Mouse (Mus musculus) neural tube, embryonic 13.5 days (tissue): ENCODE data around the gene Eps8l1. TPM values are rescaled to one million over a fixed set of nuclear protein-coding genes. Genes with fewer than 3 reads are reported as not detected.
"Not testable (repeated sequence)": the region's sequence is repeated elsewhere in the genome, so short reads cannot be mapped to it uniquely, and the experiment has no call there.

Experiments
- ATAC-seq: fragments of 200-750 bp; cut with Nextera tagmentation; 2 replicates; pipeline ENCODE4 v1.8.0; 2017; ENCODE audit warnings: low read depth, mild to moderate bottlenecking, moderate TSS enrichment, moderate library complexity
- H3K27ac ChIP-seq: fragments of 300-500 bp; sonication (generic); replicated peaks from 2 replicates; pipeline ENCODE4 v1.5.1; 2015; ENCODE audit warnings: moderate library complexity, mild to moderate bottlenecking, inconsistent platforms
- H3K27me3 ChIP-seq: fragments of 300-500 bp; sonication (generic); 2 replicates; pipeline ENCODE4 v1.6.1; 2015; ENCODE audit warnings: mild to moderate bottlenecking, inconsistent platforms
- H3K36me3 ChIP-seq: fragments of 300-500 bp; sonication (generic); 2 replicates; pipeline ENCODE4 v1.6.1; 2015; ENCODE audit warnings: mild to moderate bottlenecking, inconsistent platforms
- H3K4me1 ChIP-seq: fragments of 300-500 bp; sonication (generic); replicated peaks from 2 replicates; pipeline ENCODE4 v1.6.1; 2015; ENCODE audit warnings: inconsistent platforms
- H3K4me2 ChIP-seq: fragments of 300-500 bp; sonication (generic); 2 replicates; pipeline ENCODE4 v1.6.1; 2015; ENCODE audit warnings: inconsistent platforms, mild to moderate bottlenecking, moderate library complexity
- H3K4me3 ChIP-seq: fragments of 300-500 bp; sonication (generic); 2 replicates; pipeline ENCODE4 v1.5.1; 2015; ENCODE audit warnings: mild to moderate bottlenecking, inconsistent platforms
- H3K9ac ChIP-seq: fragments of 300-500 bp; sonication (generic); 2 replicates; pipeline ENCODE4 v1.6.1; 2015; ENCODE audit warnings: moderate library complexity, mild to moderate bottlenecking, inconsistent platforms
- H3K9me3 ChIP-seq: fragments of 300-500 bp; sonication (generic); 2 replicates; pipeline ENCODE4 v1.6.1; 2016; ENCODE audit warnings: inconsistent platforms
- WGBS: fragments of 180-500 bp; shearing (Covaris S2); methylation state at CpG from one replicate; pipeline ENCODE4 v1.1.7; 2015; 5-methylcytosine and 5-hydroxymethylcytosine counted together
- polyA plus RNA-seq: library from polyadenylated mRNA; unstranded; fragments of >200 nt; fragmentation: Nextera tagmentation; extraction: Ambion mirVana; gene quantifications from 2 replicates; pipeline ENCODE4 v1.2.1, GENCODE M21; 2015

The Eps8l1 gene
- 12.1 and 12.9 TPM in 2 replicates for polyA plus RNA-seq

GRCm38 (mm10) chr7:4460576-4461434, at the start of gene Eps8l1:
TSS of gene Eps8l1 (plus strand) at chr7:4460674.
- WGBS, result 59% methylated on average over 14 of the region's 16 CpGs
- Histone ChIP-seq H3K9me3 (no peaks in the 10 kb centered on the region), H3K4me2 (peak within 1 kb of the TSS; percentile 44), H3K4me3 (peak within 1 kb of the TSS; percentile 29), H3K27me3 (peaks cover 8% of the 10 kb centered on the region; the same call in 1 of the 2 replicates), H3K27ac (peak within 1 kb of the TSS; percentile 54), H3K36me3 (no peaks in the 10 kb centered on the region), H3K4me1 (no peaks in the 10 kb centered on the region), H3K9ac (peak within 1 kb of the TSS; percentile 57)
- peak; percentile 40; the same call in 1 of the 2 replicates for ATAC-seq

DNA sequence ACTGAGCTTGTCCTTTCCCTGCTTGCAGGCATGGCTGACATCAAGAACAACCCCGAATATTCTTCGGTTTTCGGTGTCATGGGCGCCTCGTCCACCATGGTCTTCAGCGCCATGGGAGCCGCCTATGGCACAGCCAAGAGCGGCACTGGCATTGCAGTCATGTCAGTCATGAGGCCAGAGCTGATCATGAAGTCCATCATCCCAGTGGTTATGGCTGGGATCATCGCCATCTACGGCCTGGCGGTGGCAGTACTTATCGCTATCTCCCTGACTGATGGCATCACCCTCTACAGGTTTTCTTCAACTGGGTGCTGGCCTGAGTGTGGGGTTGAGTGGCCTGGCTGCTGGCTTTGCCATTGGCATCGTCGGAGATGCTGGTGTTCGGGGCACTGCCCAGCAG, 48.1 kb upstream of the Eps8l1 start:
- H3K4me1 ChIP-seq, H3K4me2 ChIP-seq, H3K9me3 ChIP-seq, H3K36me3 ChIP-seq, H3K9ac ChIP-seq, ATAC-seq, H3K4me3 ChIP-seq, H3K27ac ChIP-seq, H3K27me3 ChIP-seq: not testable (repeated sequence)
- 97% methylated on average over 15 of the region's 15 CpGs for WGBS

- Histone ChIP-seq H3K27me3 (no peaks in the 10 kb centered on the region), H3K4me1 (no peaks in the 10 kb centered on the region), H3K4me3 (no peak overlapping the region), H3K36me3 (peaks cover 17% of the 10 kb centered on the region), H3K9me3 (no peaks in the 10 kb centered on the region), H3K27ac (no peak overlapping the region), H3K4me2 (no peak overlapping the region), H3K9ac (no peak overlapping the region)
- ATAC-seq, result no peak
- 89% methylated on average over 6 of the region's 6 CpGs for WGBS
These were observed 40.8 kb upstream of the Eps8l1 start for GRCm38 (mm10) chr7:4419681-4420080.

GRCm38 (mm10) chr7:4420230-4420629, 40.2 kb upstream of the Eps8l1 start:
- Histone ChIP-seq H3K27ac (no peak overlapping the region), H3K27me3 (no peaks in the 10 kb centered on the region), H3K9me3 (no peaks in the 10 kb centered on the region), H3K4me1 (no peaks in the 10 kb centered on the region), H3K4me2 (no peak overlapping the region), H3K36me3 (peaks cover 22% of the 10 kb centered on the region), H3K4me3 (no peak overlapping the region), H3K9ac (no peak overlapping the region)
- ATAC-seq, result no peak
- WGBS, result 68% methylated on average over 4 of the region's 4 CpGs

DNA sequence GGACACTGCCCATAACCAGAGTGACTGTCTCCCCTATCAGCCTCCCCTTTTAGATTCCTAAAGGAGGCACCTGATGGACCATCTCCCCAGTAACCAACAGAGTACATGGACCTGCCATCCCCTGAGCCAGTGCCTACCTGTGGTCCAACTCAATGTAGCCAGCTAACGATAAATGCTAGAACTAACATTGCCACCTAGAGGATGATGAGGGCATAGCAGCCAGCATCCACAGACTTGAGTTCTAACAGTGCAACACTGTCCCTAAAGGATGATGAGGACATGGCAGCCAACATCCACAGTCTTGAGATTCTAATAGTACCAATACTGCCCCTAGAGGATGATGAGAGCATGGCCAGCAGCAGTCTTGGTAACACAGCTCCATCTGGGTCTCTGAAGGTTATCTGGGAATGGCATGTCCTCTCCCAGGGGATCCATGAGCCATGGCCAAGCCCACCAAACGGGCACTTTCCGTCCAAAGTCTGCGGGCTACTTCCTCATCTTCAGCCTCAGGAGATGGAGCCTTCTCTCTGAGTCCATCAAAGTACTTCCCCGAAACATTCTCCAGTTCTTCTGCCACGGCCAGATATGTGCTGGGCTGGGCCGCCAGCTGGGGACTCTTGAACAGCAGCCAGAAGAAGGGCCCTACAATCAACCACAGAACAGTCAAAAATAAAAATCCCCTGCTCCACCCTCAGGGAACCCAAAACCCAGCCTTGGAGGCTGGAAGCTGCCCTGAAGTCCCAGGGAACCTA, 33.1 kb upstream of the Eps8l1 start:
- H3K27ac ChIP-seq, result no peak overlapping the region
- no peak overlapping the region for H3K4me2 ChIP-seq
- no peaks in the 10 kb centered on the region for H3K27me3 ChIP-seq
- peak; percentile 87 for ATAC-seq
- H3K4me1 ChIP-seq, result no peaks in the 10 kb centered on the region
- no peak overlapping the region for H3K9ac ChIP-seq
- H3K9me3 ChIP-seq, result no peaks in the 10 kb centered on the region
- WGBS, result 71% methylated on average over 7 of the region's 7 CpGs
- no peak overlapping the region for H3K4me3 ChIP-seq
- H3K36me3 ChIP-seq, result peaks cover 88% of the 10 kb centered on the region

- WGBS, result 92% methylated on average over 9 of the region's 9 CpGs
- no peak overlapping the region for H3K27ac ChIP-seq
- no peak overlapping the region for H3K9ac ChIP-seq
- no peak for ATAC-seq
- no peaks in the 10 kb centered on the region for H3K4me1 ChIP-seq
- H3K4me2 ChIP-seq, result no peak overlapping the region
- H3K27me3 ChIP-seq, result no peaks in the 10 kb centered on the region
- peaks cover 95% of the 10 kb centered on the region for H3K36me3 ChIP-seq
- no peak overlapping the region for H3K4me3 ChIP-seq
- H3K9me3 ChIP-seq, result no peaks in the 10 kb centered on the region
These were observed 30.1 kb upstream of the Eps8l1 start for GRCm38 (mm10) chr7:4430246-4430844.

DNA sequence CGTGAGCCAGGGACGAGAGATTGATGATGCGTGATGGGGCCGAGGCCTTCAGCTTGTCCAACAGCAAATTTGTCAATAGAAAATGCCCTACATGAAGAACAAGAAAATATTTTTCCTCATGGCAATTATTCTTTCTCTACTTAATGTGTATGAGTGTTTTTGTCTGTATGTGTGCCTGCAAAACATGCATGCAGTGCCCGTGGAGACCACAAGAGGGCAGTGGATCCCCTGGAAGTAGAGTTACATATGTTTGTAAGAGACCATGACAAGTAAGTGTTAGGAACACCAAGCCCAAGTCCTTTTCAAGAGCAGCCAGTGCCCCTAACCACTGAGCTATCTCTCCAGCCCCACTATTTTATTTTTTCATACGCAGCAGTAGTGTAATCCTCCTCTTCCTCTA, 28.9 kb upstream of the Eps8l1 start:
- H3K27ac ChIP-seq, result no peak overlapping the region
- H3K9me3 ChIP-seq, result no peaks in the 10 kb centered on the region
- no peaks in the 10 kb centered on the region for H3K27me3 ChIP-seq
- ATAC-seq, result no peak
- WGBS, result 81% methylated on average over 6 of the region's 6 CpGs
- H3K36me3 ChIP-seq, result peaks cover 95% of the 10 kb centered on the region
- no peak overlapping the region for H3K4me3 ChIP-seq
- H3K4me1 ChIP-seq, result no peaks in the 10 kb centered on the region
- H3K9ac ChIP-seq, result no peak overlapping the region
- H3K4me2 ChIP-seq, result no peak overlapping the region

DNA sequence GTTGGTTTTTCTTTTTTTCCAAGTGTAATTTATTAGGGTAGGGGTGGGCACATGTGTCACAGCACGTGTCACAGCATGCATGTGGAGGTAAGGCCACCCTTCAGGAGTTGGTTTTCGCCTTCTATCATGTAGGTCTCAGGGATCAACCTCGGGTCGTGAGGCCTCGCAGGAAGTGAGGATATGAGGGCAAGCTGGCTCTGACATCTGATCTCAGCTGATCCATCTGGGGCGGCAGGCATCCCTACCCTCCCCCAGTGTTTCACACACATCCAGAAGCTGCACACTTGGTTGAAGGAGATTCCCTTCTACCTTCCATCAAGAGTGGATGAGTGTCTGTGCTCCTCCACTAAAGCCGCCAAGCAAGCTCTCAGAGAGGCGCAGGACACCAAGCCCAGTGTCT, 28.4 kb upstream of the Eps8l1 start:
- H3K4me2 ChIP-seq, result no peak overlapping the region
- H3K27me3 ChIP-seq, result no peaks in the 10 kb centered on the region
- no peak overlapping the region for H3K4me3 ChIP-seq
- H3K4me1 ChIP-seq, result no peaks in the 10 kb centered on the region
- no peaks in the 10 kb centered on the region for H3K9me3 ChIP-seq
- no peak overlapping the region for H3K9ac ChIP-seq
- WGBS, result 94% methylated on average over 8 of the region's 8 CpGs
- H3K27ac ChIP-seq, result no peak overlapping the region
- ATAC-seq, result no peak
- H3K36me3 ChIP-seq, result peaks cover 95% of the 10 kb centered on the region

- no peaks in the 10 kb centered on the region for H3K4me1 ChIP-seq
- H3K4me3 ChIP-seq, result no peak overlapping the region
- ATAC-seq, result no peak
- H3K27me3 ChIP-seq, result no peaks in the 10 kb centered on the region
- no peak overlapping the region for H3K9ac ChIP-seq
- 80% methylated on average over 2 of the region's 2 CpGs for WGBS
- no peak overlapping the region for H3K27ac ChIP-seq
- peaks cover 94% of the 10 kb centered on the region for H3K36me3 ChIP-seq
- H3K9me3 ChIP-seq, result no peaks in the 10 kb centered on the region
- H3K4me2 ChIP-seq, result no peak overlapping the region
These were observed 22.8 kb upstream of the Eps8l1 start for GRCm38 (mm10) chr7:4437721-4438120.

GRCm38 (mm10) chr7:4440549-4440948, 19.9 kb upstream of the Eps8l1 start:
- ATAC-seq, result no peak
- Histone ChIP-seq H3K9me3 (no peaks in the 10 kb centered on the region), H3K4me3 (no peak overlapping the region), H3K36me3 (peaks cover 81% of the 10 kb centered on the region), H3K27ac (no peak overlapping the region), H3K27me3 (no peaks in the 10 kb centered on the region), H3K4me1 (peaks cover 12% of the 10 kb centered on the region), H3K9ac (no peak overlapping the region), H3K4me2 (no peak overlapping the region)
- WGBS, result 90% methylated on average over 10 of the region's 10 CpGs

DNA sequence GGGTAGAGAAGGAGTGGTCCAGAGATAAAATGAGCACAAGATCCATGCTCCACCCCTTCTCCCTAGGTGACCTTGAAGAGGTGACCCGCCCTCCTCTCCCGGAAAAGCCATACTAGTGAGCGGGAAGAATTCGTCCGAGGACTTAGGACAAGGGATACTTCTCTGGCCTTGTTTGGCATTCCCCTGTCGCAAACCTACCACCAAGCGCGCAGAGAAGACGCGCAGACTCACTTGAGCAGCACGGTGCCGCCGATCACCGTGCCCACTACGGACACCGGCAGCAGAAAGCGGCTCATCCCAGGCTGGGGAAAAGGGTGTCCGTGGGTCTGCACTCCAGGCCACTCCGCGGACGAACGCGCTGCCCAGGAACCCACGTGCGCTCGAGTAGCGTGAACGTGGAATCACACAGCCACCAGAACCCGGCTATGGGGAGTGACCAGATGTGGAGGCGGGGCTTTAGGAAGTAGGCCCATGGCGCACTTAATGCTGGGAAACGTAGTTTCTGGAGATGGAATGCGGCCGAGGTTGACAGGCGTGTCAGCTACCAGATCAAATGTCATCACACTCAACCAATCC, 15.2 kb upstream of the Eps8l1 start, which contains the start of gene Rdh13:
TSS of gene Rdh13 (minus strand) at position 434 of the 576 bp plus-strand sequence.
- WGBS, result under 1% methylated on average over 35 of the region's 35 CpGs
- H3K4me1 ChIP-seq, result peaks cover 12% of the 10 kb centered on the region
- H3K9me3 ChIP-seq, result no peaks in the 10 kb centered on the region
- ATAC-seq, result peak; percentile 95
- peak within 1 kb of the TSS; percentile 82 for H3K9ac ChIP-seq
- H3K27ac ChIP-seq, result peak within 1 kb of the TSS; percentile 83
- peaks cover 40% of the 10 kb centered on the region for H3K36me3 ChIP-seq
- peak within 1 kb of the TSS; percentile 76 for H3K4me2 ChIP-seq
- H3K27me3 ChIP-seq, result no peaks in the 10 kb centered on the region
- peak within 1 kb of the TSS; percentile 82 for H3K4me3 ChIP-seq

DNA sequence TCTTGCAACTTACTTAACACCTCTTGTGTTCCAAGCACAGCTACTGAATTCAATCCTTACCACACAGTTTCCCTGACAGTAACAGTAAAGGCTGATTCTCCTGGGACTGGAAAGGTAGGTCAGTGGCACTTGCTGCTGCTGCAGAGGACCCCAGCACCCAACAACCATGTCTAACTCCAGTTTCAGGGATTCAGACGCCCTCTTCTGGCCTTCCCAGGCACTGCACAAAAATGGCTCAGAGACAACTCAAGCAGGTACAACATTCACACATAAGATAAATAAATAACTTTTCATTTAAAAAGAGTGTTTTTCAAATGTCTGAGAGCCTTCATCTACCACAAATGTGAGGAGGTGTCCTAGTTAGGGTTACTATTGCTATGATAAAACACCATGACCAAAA, 13.3 kb upstream of the Eps8l1 start:
- Histone ChIP-seq H3K4me2 (no peak overlapping the region), H3K27me3 (no peaks in the 10 kb centered on the region), H3K9ac (no peak overlapping the region), H3K36me3 (peaks cover 21% of the 10 kb centered on the region), H3K9me3 (no peaks in the 10 kb centered on the region), H3K4me3 (no peak overlapping the region), H3K27ac (no peak overlapping the region), H3K4me1 (peaks cover 12% of the 10 kb centered on the region)
- WGBS, result 4% methylated on average over 1 of the region's 1 CpGs
- ATAC-seq, result no peak
